Mouse (Mus musculus) stomach, embryonic 16.5 days (tissue): ENCODE data around the gene Zfp42. TPM values are rescaled to one million over a fixed set of nuclear protein-coding genes. Genes with fewer than 3 reads are reported as not detected.
"Not testable (repeated sequence)": the region's sequence is repeated elsewhere in the genome, so short reads cannot be mapped to it uniquely, and the experiment has no call there.

Experiments
- ATAC-seq: fragments of 200-750 bp; cut with Nextera tagmentation; 2 replicates; pipeline ENCODE4 v1.8.0; 2017; ENCODE audit warnings: moderate number of reproducible peaks, moderate TSS enrichment; ENCODE audit not compliant: insufficient read depth, low FRiP score
- H3K27ac ChIP-seq: fragments of 300-500 bp; sonication (generic); 2 replicates; pipeline ENCODE4 v1.5.1; 2014; ENCODE audit warnings: low read length
- H3K27me3 ChIP-seq: fragments of 300-500 bp; sonication (generic); 2 replicates; pipeline ENCODE4 v1.6.1; 2014; ENCODE audit warnings: low read length, control low read depth, mixed read lengths; ENCODE audit not compliant: control insufficient read depth, insufficient read depth
- H3K36me3 ChIP-seq: fragments of 300-500 bp; sonication (generic); 2 replicates; pipeline ENCODE4 v1.6.1; 2014; ENCODE audit warnings: low read length; ENCODE audit not compliant: control insufficient read depth, insufficient read depth
- H3K4me1 ChIP-seq: fragments of 300-500 bp; sonication (generic); 2 replicates; pipeline ENCODE4 v1.6.1; 2014; ENCODE audit warnings: low read length, control low read depth, mixed read lengths; ENCODE audit not compliant: control insufficient read depth, insufficient read depth
- H3K4me2 ChIP-seq: fragments of 300-500 bp; sonication (generic); 2 replicates; pipeline ENCODE4 v1.6.1; 2014; ENCODE audit warnings: low read depth, low read length, mixed read lengths
- H3K4me3 ChIP-seq: fragments of 300-500 bp; sonication (generic); replicated peaks from 2 replicates; pipeline ENCODE4 v1.5.1; 2014; ENCODE audit warnings: mild to moderate bottlenecking, low read length
- H3K9ac ChIP-seq: fragments of 300-500 bp; sonication (generic); 2 replicates; pipeline ENCODE4 v1.6.1; 2014; ENCODE audit warnings: low read length
- H3K9me3 ChIP-seq: fragments of 300-500 bp; sonication (generic); replicated peaks from 2 replicates; pipeline ENCODE4 v1.6.1; 2016; ENCODE audit warnings: low read length, control low read depth; ENCODE audit not compliant: control insufficient read depth
- WGBS: fragments of 180-500 bp; shearing (Covaris S2); extraction: QIAGEN DNeasy Blood & Tissue Kit; methylation state at CpG from one replicate; pipeline ENCODE4 v1.1.7; 2014; 5-methylcytosine and 5-hydroxymethylcytosine counted together
- polyA plus RNA-seq: library from polyadenylated mRNA; unstranded; fragments of >200 nt; fragmentation: Nextera tagmentation; extraction: Ambion mirVana; gene quantifications from 2 replicates; pipeline ENCODE4 v1.2.1, GENCODE M21; 2015

Gene Zfp42
- not detected in 2 replicates for polyA plus RNA-seq

GRCm38 (mm10) chr8:43306896-43307295 is at the start of gene Zfp42:
TSS of gene Zfp42 (minus strand) at chr8:43306980.
- Histone ChIP-seq H3K4me3 (no peak within 1 kb of the TSS), H3K27me3 (no peaks in the 10 kb centered on the region), H3K9me3 (no peaks in the 10 kb centered on the region; the same call in 1 of the 2 replicates), H3K4me1 (no peaks in the 10 kb centered on the region), H3K36me3 (no peaks in the 10 kb centered on the region), H3K4me2 (no peak within 1 kb of the TSS), H3K9ac (no peak within 1 kb of the TSS), H3K27ac (no peak within 1 kb of the TSS)
- no peak for ATAC-seq
- 37% methylated on average over 14 of the region's 14 CpGs for WGBS

GRCm38 (mm10) chr8:43356069-43356770 is 49.4 kb upstream of the Zfp42 start:
- H3K4me2 ChIP-seq, result no peak overlapping the region
- 47% methylated on average over 12 of the region's 12 CpGs for WGBS
- no peaks in the 10 kb centered on the region; the same call in 1 of the 2 replicates for H3K27me3 ChIP-seq

GRCm38 (mm10) chr8:43352241-43352640 is 45.5 kb upstream of the Zfp42 start:
- not testable (repeated sequence) for ATAC-seq

More at GRCm38 (mm10) chr8:43356069-43356770, 49.4 kb upstream of the Zfp42 start:
- Histone ChIP-seq H3K4me3 (no peak overlapping the region), H3K36me3 (no peaks in the 10 kb centered on the region), H3K9me3 (no peaks in the 10 kb centered on the region), H3K4me1 (no peaks in the 10 kb centered on the region), H3K9ac (no peak overlapping the region), H3K27ac (no peak overlapping the region)
- no peak for ATAC-seq

GRCm38 (mm10) chr8:43338555-43338954 is 31.8 kb upstream of the Zfp42 start:
- H3K4me3 ChIP-seq, result no peak overlapping the region
- no peaks in the 10 kb centered on the region for H3K36me3 ChIP-seq
- 80% methylated on average over 5 of the region's 5 CpGs for WGBS

More at GRCm38 (mm10) chr8:43352241-43352640, 45.5 kb upstream of the Zfp42 start:
- H3K4me2 ChIP-seq, H3K4me3 ChIP-seq, H3K27ac ChIP-seq, H3K36me3 ChIP-seq, H3K27me3 ChIP-seq, H3K4me1 ChIP-seq, H3K9ac ChIP-seq, H3K9me3 ChIP-seq: not testable (repeated sequence)

GRCm38 (mm10) chr8:43333465-43333864 is 26.7 kb upstream of the Zfp42 start:
- no peaks in the 10 kb centered on the region for H3K27me3 ChIP-seq
- WGBS, result 64% methylated on average over 4 of the region's 4 CpGs

More at GRCm38 (mm10) chr8:43338555-43338954, 31.8 kb upstream of the Zfp42 start:
- Histone ChIP-seq H3K27ac (no peak overlapping the region), H3K4me2 (no peak overlapping the region), H3K9ac (no peak overlapping the region), H3K9me3 (no peaks in the 10 kb centered on the region), H3K4me1 (no peaks in the 10 kb centered on the region), H3K27me3 (no peaks in the 10 kb centered on the region)
- no peak for ATAC-seq

GRCm38 (mm10) chr8:43331657-43332056 is 24.9 kb upstream of the Zfp42 start:
- Histone ChIP-seq H3K36me3 (no peaks in the 10 kb centered on the region), H3K9me3 (no peaks in the 10 kb centered on the region), H3K27ac (no peak overlapping the region), H3K4me2 (no peak overlapping the region), H3K4me3 (no peak overlapping the region), H3K4me1 (no peaks in the 10 kb centered on the region), H3K27me3 (no peaks in the 10 kb centered on the region), H3K9ac (no peak overlapping the region)
- no peak for ATAC-seq
- WGBS, result 91% methylated on average over 7 of the region's 7 CpGs

More at GRCm38 (mm10) chr8:43333465-43333864, 26.7 kb upstream of the Zfp42 start:
- Histone ChIP-seq H3K4me1 (no peaks in the 10 kb centered on the region), H3K27ac (no peak overlapping the region), H3K9ac (no peak overlapping the region), H3K4me2 (no peak overlapping the region), H3K36me3 (no peaks in the 10 kb centered on the region), H3K4me3 (no peak overlapping the region), H3K9me3 (no peaks in the 10 kb centered on the region)
- no peak for ATAC-seq

GRCm38 (mm10) chr8:43329913-43330705 is 23.3 kb upstream of the Zfp42 start:
- 93% methylated on average over 21 of the region's 21 CpGs for WGBS

GRCm38 (mm10) chr8:43328666-43329065 is 21.9 kb upstream of the Zfp42 start:
- Histone ChIP-seq H3K27ac (no peak overlapping the region), H3K4me3 (no peak overlapping the region), H3K36me3 (no peaks in the 10 kb centered on the region), H3K4me1 (no peaks in the 10 kb centered on the region), H3K4me2 (no peak overlapping the region), H3K27me3 (no peaks in the 10 kb centered on the region), H3K9me3 (no peaks in the 10 kb centered on the region), H3K9ac (no peak overlapping the region)
- 76% methylated on average over 10 of the region's 10 CpGs for WGBS
- ATAC-seq, result no peak

More at GRCm38 (mm10) chr8:43329913-43330705, 23.3 kb upstream of the Zfp42 start:
- no peaks in the 10 kb centered on the region for H3K9me3 ChIP-seq
- H3K27me3 ChIP-seq, result no peaks in the 10 kb centered on the region
- no peak overlapping the region for H3K4me2 ChIP-seq
- no peak overlapping the region for H3K9ac ChIP-seq
- H3K36me3 ChIP-seq, result no peaks in the 10 kb centered on the region
- ATAC-seq, result no peak
- no peak overlapping the region for H3K27ac ChIP-seq
- no peaks in the 10 kb centered on the region for H3K4me1 ChIP-seq
- no peak overlapping the region for H3K4me3 ChIP-seq

- ATAC-seq, result no peak
- WGBS, result 80% methylated on average over 5 of the region's 5 CpGs
- Histone ChIP-seq H3K9ac (no peak overlapping the region), H3K4me2 (no peak overlapping the region), H3K27ac (no peak overlapping the region), H3K27me3 (no peaks in the 10 kb centered on the region), H3K9me3 (no peaks in the 10 kb centered on the region), H3K36me3 (no peaks in the 10 kb centered on the region), H3K4me3 (no peak overlapping the region), H3K4me1 (no peaks in the 10 kb centered on the region)
Measured at GRCm38 (mm10) chr8:43320771-43321170, 14.0 kb upstream of the Zfp42 start.
